Mouse (Mus musculus) urinary bladder, adult 2 months (tissue): ENCODE results near the gene H3f3b. TPM values are rescaled to one million over a fixed set of nuclear protein-coding genes. Genes with fewer than 3 reads are reported as not detected.
A peak's percentile ranks its signal among the peaks of the same experiment; 100 is the strongest.
"Not testable (repeated sequence)": the region's sequence is repeated elsewhere in the genome, so short reads cannot be mapped to it uniquely, and the experiment has no call there.

Source experiments
- DNase-seq: peaks from one replicate; pipeline ENCODE4 v3.0.0; 2022; ENCODE audit warnings: low spot score
- polyA plus RNA-seq: library from polyadenylated mRNA; depleted of rRNA; stranded (reverse); fragments of >200 nt; gene quantifications from 2 replicates; pipeline ENCODE4 v1.2.3, GENCODE M21; 2012

H3f3b gene
- polyA plus RNA-seq, 1 experiment, result 374 TPM

DNA sequence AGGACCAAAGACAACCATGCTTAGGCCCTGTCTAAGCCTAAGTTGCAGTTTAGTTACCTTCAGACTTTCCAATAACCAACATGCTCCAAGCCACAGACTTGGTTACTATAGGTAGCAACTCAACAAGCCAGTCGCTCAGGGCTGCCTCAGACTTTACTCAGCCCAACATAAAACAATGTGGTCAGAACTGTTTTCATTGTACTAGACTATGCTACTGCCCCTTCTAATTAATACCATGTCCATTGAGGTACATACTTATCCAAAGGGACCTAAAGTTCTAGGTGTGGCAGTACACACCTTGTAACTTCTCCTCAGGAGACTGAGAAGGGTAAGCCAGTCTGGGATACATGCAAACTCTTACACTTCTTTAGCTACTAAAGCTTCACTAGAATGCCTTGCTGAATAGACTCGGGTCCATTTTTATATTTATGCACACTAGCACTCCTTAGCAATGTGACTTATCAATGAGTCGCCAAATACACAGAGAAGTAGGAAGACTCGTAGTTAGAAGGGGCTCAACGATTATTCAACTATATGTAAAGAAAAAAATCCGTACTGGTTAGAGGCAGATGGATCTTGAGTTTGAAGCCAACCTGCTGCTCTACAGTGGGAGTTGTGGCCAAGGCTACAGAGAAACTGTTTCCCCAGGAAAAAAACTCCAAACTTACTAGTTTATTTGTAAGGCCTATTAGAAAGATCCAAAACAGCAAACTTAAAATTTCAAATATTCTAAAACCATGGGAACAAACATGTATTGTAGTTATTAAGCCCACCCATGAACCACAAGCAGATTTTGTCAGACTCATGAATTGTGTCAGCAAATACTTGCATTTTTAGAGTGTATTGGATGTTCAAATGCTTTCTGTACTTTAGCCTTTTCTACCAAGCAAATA, 6.2 kb downstream of the H3f3b start:
- no peak for DNase-seq

DNA sequence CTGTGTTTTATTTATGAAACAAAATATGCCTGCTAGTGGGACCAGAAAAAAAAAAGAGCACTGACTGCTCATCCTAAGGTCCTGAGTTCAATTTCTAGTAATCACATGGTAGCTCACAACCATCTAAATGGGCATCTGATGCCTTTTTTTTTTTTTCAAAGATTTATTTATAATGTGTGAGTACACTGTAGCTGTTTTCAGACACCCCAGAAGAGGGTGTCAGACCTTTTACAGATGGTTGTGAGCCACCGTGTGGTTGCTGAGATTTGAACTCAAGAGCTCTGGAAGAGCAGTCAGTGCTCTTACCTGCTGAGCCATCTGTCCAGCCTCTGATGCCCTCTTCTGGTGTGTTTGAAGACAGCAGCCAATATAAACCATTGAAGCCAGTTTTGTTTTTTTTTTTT, 7.2 kb downstream of the H3f3b start:
- DNase-seq, result no peak

DNA sequence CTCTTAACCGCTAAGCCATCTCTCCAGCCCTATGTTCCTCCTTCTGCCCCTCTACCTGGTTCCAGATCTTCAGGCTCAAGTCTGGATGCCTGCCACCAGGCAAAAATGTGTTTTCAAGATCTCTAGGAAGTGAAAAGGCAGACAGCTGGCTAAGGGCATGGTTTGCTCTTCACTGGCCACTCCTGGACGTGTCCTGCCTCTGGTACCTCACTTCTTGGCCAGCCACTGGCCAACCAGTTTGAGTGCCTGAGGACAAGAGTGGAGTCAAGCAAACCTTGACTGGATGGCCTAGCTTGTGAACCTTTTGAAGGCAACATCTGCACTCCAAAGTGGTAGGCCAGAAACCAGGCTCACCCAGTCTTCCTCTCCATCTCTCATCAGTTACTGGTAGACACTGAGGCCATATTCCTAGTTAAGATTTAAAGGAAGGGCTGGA, 7.8 kb downstream of the H3f3b start:
- DNase-seq, result no peak

DNA sequence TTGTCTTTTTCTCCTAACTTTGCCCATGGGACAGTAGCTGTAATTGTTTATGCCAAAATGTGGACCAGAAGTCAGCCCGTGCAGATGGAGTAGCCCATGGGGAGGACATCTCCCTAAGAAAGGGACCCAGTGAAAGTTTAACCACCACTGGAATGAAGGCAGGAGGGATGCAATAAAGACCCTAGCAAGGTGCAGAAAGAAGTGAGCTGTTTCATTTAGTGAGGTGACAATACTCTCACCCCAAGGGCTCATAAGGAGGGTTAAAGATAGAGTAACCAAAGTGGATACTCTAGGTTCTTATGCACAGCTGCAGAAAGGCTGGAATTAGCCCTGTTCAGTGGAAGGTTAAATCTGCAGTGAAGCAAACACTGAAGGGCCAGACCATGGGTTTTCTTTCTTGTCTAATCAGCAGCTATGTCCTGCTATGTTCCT, 8.4 kb downstream of the H3f3b start:
- no peak for DNase-seq

DNA sequence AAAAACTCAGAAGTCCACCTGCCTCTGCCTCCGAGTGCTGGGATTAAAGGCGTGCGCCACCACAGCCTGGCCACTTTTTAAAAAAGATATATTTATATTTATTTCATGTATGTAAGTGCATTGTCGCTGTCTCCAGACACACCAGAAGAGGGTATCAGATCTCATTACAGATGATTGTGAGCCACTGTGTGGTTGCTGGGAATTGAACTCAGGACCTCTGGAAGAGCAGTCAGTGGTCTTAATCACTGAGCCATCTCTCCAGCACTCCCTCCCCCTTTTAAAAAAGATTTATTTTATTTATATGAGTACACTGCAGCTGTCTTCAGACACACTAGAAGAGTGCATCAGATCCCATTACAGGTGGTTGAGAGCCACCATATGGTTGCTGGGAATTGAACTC, 8.9 kb downstream of the H3f3b start:
- not testable (repeated sequence) for DNase-seq

DNA sequence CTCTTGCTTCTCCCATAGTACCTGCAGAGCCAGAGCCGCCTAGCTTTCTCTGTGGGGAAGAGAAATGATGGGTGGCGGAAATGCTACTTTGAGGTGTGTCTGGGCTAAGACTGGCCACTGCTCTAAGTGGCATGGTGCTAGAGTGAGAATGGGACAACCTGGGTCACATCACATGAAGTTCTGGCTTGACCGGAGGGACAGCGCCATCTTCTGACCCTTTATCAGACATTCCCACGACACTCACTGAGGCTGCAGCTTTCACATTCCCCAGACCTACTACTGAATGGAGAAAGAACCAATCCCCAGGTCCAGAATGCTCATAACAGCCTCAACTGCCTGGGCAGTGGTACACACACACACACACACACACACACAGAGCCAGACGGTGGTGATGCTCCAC, 9.7 kb downstream of the H3f3b start:
- DNase-seq, result no peak

DNA sequence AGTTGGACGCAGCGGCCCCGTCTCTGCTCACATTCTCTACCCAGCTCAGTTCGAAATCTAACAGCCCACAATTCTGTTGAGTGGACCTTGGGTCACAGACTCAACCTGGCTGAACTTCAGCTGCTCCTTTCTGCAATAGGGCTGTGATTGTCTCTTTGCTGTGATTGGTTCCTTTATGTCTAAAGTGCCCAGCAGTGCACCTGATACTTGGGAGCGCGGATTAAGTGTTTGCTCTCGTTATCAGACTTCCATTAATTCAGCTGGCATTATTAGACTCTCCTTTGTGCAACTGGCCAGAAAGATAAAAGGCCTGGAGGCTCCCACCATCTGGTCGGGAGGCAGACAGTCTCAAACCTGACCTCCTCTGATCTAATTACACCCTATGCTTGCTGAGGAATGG, 12.9 kb downstream of the H3f3b start:
- DNase-seq, result no peak

DNA sequence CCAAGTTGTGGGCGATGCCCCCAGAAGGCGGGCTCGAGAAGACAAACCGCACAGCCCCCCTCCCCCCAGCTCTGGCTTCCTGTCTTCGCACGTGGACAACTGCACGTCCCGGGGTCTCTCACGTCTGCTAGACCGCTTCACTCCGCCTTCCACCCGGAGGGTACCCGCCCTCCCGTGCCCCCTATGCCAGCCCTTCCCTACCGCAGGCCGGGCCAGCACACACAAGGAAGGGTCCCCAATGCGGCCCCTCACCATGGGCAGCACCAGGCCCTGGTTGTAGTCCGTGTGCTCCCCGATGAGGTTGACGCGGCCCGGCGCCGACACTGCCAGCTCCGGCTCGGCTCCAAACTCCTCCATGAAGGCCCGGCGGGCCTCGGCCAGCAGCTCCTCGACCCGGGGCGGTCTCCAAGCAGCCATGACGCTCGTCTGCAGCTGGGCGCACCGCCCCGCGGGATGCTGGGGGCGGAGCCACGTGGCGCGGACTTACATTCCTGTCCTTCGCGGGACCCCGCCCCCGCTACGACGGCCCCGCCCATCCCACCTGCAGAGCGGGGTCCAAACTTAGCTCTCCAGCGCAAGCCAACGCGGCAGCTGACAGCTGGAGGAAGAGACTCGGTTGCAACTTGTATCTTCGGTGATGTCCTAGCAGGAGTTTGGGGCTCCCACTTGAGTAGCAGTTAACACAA, 15.4 kb downstream of the H3f3b start, which contains the start of gene Galk1:
Galk1 (minus strand) TSS at position 458 of the 686 bp plus-strand sequence.
- peak; percentile 67 for DNase-seq

DNA sequence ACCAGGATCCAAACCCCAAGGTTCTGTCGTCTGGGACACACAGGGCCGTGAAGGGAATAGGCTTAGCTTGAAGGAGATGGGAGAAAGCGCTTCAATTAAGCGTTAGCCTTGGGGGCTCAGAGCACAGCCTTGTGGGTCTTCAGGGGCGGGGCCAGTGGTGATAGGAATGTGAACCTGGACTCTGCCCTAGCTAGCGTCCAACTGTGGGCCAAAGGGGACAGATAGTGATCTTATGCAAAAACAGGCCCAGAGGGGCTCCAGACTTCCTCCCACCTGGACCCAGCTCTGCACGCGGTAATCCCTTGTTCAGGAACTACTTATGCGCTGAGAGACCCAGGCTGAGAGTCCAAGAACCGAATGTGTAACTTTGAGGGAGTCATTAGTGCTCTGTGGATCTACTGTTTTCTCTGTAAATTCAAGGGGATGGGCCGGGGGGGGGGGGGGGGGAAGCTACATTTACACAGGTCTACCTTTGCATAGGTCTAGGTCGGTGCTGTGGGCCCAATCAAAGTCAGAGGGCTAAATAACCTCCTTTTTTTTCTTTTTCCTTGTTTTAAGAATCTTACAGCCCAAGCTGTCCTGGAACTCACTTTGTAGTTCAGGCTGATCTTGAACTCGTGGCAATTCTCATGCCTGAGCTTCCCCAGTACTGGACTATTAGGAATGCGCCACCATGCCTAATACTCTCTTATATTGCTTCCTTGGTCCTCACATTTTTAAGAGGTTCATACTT, 16.1 kb downstream of the H3f3b start:
- DNase-seq, result no peak

DNA sequence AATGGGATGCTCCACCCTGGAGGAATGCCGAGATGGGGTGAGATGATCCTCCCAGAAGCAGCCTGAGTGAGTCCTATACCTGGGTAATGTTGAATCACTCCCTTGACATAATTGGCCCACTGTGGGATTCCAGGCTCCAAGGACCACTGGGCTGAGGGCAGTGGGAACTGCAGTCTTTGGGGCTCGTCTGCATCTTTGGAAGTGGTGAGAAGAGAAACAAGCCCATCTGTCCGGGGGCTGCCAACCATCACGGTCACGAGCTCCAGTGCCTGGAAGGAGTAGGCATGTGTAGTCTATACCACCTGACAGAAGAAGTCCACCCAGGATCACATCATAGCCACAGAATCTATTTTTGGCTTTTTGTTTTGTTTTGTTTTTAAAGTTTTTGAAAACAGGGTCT, 16.8 kb downstream of the H3f3b start:
- no peak for DNase-seq

DNA sequence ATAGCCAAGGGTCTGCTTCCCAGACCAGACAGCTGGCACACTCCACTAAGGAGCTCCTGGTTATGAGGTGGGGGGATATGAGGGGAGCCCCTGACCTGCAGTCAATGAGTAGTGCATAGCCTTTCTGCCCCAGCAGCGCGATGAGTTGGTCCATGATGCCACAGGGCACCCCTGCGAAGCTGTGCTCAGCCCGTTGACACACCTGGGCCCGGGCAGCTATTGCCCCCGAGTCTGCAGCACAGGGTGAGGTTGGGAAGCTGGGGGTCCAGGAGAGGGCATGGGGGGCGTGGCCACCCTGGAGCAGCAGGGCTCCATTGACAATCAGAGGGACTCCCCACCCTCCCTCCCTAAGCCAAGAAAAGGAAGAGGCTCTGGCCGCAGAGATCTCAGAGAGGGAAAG, 17.6 kb downstream of the H3f3b start:
- no peak for DNase-seq

DNA sequence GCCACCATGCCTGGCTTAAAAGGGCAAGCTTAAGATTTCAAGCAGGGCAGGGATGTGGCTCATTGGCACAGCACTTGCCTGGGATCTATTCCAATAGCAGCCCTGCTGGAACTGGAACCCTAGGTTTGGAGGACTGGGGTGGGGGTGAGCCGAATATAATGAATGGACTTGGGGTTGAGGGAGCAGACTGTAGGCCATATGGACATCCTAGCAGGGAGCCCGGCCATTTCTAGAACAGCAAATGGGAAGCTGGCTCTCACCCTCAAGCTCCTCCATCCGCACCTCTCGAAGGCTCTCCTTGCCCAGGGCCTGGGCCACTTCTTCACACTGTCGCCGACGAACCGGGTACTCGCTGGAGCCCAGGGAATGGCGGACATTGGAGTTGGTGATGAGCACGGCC, 18.1 kb downstream of the H3f3b start:
- no peak for DNase-seq

DNA sequence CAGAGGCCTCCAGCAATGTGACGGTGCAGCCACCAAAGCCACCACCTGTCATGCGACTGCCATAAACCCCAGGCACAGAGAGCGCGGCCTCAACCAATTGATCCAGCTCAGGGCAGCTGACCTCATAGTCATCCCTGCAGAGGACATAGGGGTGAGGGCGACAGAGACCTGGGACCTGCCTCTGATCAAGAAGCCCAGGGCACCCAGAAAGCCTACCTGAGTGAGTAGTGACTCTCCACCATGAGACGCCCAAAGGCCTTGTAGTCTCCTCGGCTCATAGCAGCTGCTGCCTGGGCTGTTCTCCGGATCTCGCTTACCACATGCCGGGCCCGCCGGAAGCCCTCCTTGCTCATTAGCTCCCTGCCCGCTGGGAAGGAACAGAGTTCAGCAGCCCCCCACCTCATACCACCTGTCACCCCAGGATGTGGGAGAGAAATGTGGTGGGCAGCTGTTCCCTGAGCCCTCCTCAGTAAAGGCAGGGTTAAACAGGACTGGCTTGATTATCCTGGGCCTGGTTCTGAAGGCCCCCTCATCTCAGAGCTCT, 18.9 kb downstream of the H3f3b start:
- no peak for DNase-seq

DNA sequence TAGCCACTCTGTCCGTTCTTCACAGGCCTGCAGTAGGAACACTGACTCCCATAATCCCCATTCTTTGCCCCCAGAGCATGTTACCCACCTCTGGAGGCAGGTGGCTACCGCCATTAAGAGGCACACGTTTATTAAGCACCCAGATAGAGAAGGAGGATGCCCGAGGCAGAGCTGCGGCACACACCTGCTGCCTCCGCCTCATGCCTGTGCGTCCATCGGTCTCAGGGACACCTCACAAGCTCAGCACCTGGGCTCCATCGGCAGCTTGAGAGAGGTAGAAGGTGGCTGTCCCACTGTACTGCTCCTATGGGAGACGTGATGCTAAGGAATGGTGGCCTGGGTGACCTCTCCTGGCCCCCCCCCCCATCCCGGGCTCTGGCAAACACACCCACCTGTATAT, 19.4 kb downstream of the H3f3b start:
- no peak for DNase-seq

DNA sequence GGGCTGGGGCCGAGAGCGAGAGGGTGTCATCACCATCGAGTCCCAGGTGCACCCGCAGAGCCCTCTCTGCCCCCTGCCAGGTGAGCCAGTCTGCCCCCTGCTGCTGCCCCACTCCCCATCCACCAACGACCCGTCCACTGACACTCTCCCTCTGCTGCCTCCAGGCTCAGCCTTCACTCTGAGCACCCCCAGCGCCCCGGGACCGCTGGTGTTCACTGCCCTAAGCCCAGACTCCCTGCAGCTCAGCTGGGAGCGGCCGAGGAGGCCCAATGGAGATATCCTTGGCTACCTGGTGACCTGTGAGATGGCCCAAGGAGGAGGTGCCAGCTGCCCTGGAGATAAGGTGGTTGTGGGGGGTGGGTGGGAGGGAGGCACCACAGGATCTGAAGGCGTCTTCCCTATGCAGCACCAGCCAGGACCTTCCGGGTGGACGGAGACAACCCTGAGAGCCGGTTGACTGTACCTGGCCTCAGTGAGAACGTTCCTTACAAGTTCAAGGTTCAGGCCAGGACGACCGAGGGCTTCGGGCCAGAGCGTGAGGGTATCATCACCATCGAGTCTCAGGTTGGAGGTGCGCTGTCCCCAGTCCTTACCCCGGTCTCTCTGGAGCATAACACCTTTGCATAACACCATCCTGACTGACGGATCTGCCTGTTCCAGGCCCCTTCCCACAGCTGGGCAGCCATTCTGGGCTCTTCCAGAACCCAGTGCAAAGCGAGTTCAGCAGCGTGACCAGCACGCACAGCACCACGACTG, 20.5 kb downstream of the H3f3b start:
- DNase-seq, result no peak

DNA sequence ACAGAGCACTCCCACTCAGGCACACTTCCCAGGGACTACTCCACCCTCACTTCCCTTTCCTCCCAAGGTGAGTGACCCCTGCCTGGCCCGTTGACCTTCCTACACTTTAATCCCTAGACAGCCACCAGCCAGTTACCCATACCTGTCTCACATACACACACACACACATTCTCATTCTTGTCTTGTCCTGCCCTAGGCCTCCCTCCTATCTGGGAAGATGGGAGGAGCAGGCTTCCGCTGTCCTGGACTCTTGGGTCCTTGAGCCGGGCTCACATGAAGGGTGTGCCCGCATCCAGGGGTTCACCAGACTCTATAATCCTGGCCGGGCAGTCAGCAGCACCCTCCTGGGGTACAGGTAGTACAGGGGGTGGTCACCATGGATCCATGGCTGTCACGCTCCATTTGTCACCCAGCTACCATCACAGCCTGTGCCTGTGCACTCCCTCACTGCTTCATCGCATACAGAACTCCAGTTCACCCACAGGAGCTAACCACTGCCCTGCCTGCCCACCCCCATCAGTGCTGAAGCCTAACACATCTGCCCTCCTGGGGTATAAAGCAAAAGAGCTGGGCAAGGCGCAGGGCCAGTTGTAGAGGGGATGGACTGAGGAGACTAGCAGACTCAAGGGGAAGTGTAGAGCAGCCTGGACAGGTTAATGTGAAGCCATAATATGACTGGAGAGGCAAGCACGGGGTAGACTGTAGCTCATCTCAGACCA, 21.9 kb downstream of the H3f3b start:
- no peak for DNase-seq

DNA sequence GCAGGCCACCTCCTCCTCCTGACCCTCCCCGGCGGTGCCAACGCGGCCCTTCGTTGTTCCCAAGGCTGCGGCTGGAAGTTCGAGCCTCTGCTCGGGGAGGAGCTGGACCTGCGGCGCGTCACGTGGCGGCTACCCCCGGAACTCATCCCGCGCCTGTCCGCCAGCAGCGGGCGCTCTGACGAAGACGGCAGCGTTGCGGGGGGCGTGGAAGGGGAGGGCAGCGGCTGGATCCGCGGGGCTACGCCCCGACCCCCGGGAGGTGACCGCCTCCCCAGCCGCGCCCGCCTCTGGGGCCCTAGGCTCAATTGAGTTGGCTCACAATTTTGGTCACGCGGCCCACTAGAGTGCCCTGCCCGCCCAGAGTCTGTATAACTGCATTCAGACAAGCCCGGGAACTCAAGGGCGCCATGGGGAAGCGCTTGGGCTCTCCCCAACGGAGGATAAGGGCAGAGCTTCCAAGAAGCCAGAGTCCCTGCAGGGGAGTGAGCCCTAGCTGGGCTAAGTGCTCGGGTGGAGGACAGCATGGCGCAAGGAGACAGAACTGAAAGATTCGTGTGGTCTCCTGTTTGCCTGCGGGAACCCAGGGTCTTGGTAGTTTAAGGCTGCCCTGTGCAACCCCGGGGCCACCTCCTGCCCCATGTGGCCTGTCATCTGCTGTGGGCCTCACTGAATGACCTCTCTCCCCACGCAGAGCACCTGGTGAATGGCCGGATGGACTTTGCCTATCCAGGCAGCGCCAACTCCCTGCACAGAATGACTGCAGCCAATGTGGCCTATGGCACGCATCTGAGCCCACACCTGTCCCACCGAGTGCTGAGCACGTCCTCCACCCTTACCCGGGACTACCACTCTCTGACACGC, 22.7 kb downstream of the H3f3b start:
- no peak for DNase-seq

DNA sequence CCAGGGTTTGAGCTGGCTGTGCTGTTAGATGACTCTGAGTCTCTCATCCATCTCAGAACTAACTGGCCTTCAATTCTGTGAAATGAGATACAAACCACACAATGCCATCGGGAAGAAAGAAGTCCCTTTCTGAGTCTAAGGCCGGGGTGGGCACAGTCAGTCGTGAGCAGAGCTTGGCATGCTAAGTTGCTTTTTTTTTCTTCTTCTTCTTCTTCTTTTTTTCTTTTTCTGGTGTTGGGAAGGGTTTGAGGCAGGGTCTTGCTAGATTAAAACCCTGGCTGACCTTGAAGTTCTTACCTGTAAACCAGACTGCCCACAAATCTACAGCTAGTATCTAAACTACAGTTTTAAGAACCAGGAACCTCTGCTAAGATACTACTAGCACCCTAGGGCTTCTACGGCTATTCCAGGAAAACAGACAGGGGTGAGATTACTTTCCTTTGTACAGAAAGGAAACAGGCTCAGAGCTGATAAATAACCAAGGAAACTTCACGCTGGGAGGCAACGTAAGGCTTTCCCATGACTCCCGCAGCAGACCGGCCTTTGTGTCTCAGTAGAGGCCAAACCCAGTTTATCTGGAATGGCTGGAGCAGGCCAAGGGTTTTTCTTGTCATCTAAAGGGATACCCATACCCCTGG, 23.5 kb downstream of the H3f3b start:
- DNase-seq, result no peak

DNA sequence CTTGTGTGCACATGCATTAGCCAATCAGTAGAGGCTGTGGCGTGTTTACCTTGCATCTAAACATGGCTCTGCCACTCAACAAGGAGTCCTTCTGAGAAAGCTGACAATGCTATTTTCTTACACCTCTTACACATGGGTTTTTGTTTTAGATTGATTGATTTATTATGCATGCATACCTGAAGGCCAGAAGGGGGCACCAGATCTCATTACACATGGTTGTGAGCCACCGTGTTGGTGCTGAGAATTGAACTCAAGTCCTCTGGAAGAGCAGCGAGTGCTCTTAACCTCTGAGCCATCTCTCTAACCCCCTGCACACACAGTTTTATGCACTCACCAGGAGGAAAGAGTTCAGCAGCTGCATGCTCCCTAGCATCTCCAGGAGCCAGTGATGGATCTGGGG, 24.9 kb downstream of the H3f3b start:
- DNase-seq, result no peak
